Mouse (Mus musculus) megakaryocyte, embryonic 14.5 days (primary cell): Measurements from ENCODE around the gene Sema4d. TPM values are rescaled to one million over a fixed set of nuclear protein-coding genes. Genes with fewer than 3 reads are reported as not detected.
"Not testable (repeated sequence)": the region's sequence is repeated elsewhere in the genome, so short reads cannot be mapped to it uniquely, and the experiment has no call there.

ENCODE experiments used
- H3K27me3 ChIP-seq: replicated peaks from 2 replicates; pipeline ENCODE3; 2012; ENCODE audit warnings: inconsistent platforms
- H3K36me3 ChIP-seq: replicated peaks from 2 replicates; pipeline ENCODE3; 2012; ENCODE audit warnings: low read length, inconsistent platforms, mixed read lengths
- H3K4me1 ChIP-seq: 2 replicates; pipeline ENCODE4 v1.6.1; 2012; ENCODE audit warnings: inconsistent platforms
- H3K4me3 ChIP-seq: replicated peaks from 2 replicates; pipeline ENCODE3; 2012; ENCODE audit warnings: moderate library complexity, mild to moderate bottlenecking, inconsistent platforms
- H3K9me3 ChIP-seq: 2 replicates; pipeline ENCODE4 v1.6.1; 2012; ENCODE audit warnings: inconsistent platforms
- FLI1 ChIP-seq: IDR thresholded peaks from 2 replicates; pipeline ENCODE4 v1.6.1; 2012; ENCODE audit warnings: low read length, inconsistent platforms, mixed read lengths
- GATA1 ChIP-seq: IDR thresholded peaks from 3 replicates; pipeline ENCODE4 v1.6.1; 2012; ENCODE audit warnings: mixed read lengths, low read length, inconsistent platforms, borderline replicate concordance
- polyA plus RNA-seq: library from polyadenylated mRNA; stranded (reverse); fragments of >175 nt; gene quantifications from 2 replicates; pipeline ENCODE4 v1.2.3, GENCODE M21; 2012; ENCODE audit warnings: low replicate concordance; ENCODE audit not compliant: insufficient read depth

Gene Sema4d
- polyA plus RNA-seq, 1 experiment = 55.2 TPM

- TF ChIP-seq GATA1 = no peak
- no peaks in the 10 kb centered on the region for H3K27me3 ChIP-seq
- H3K9me3 ChIP-seq = no peaks in the 10 kb centered on the region
- peaks cover 45% of the 10 kb centered on the region for H3K4me1 ChIP-seq
- no peak overlapping the region for H3K4me3 ChIP-seq
- H3K36me3 ChIP-seq = peaks cover 96% of the 10 kb centered on the region
Observed at GRCm38 (mm10) chr13:51696481-51696880, 97.1 kb downstream of the Sema4d start.

- Histone ChIP-seq H3K27me3 (no peaks in the 10 kb centered on the region), H3K4me1 (peaks cover 64% of the 10 kb centered on the region), H3K4me3 (no peak overlapping the region), H3K9me3 (no peaks in the 10 kb centered on the region), H3K36me3 (peaks cover 95% of the 10 kb centered on the region)
- TF ChIP-seq GATA1 (no peak), FLI1 (no peak)
Observed at GRCm38 (mm10) chr13:51688688-51689087, 104.9 kb downstream of the Sema4d start.

GRCm38 (mm10) chr13:51686966-51687365, 106.6 kb downstream of the Sema4d start:
- H3K4me3 ChIP-seq = no peak overlapping the region
- H3K9me3 ChIP-seq = no peaks in the 10 kb centered on the region
- peaks cover 64% of the 10 kb centered on the region for H3K4me1 ChIP-seq
- no peaks in the 10 kb centered on the region for H3K27me3 ChIP-seq
- peaks cover 96% of the 10 kb centered on the region for H3K36me3 ChIP-seq
- TF ChIP-seq FLI1 (no peak), GATA1 (no peak)

- Histone ChIP-seq H3K27me3 (no peaks in the 10 kb centered on the region), H3K4me1 (peaks cover 61% of the 10 kb centered on the region), H3K9me3 (no peaks in the 10 kb centered on the region), H3K4me3 (no peak overlapping the region), H3K36me3 (peaks cover 98% of the 10 kb centered on the region)
- TF ChIP-seq FLI1 (no peak), GATA1 (no peak)
Observed at GRCm38 (mm10) chr13:51685290-51685966, 108.1 kb downstream of the Sema4d start.

GRCm38 (mm10) chr13:51681634-51682033, 111.9 kb downstream of the Sema4d start:
- Histone ChIP-seq H3K4me1 (peaks cover 66% of the 10 kb centered on the region), H3K27me3 (no peaks in the 10 kb centered on the region), H3K4me3 (no peak overlapping the region), H3K36me3 (peaks cover 99% of the 10 kb centered on the region), H3K9me3 (no peaks in the 10 kb centered on the region)
- TF ChIP-seq FLI1 (no peak), GATA1 (no peak)

- peaks cover 67% of the 10 kb centered on the region for H3K4me1 ChIP-seq
- no peaks in the 10 kb centered on the region for H3K27me3 ChIP-seq
- no peak for TF ChIP-seq GATA1
- no peak for TF ChIP-seq FLI1
- H3K36me3 ChIP-seq = peaks cover 100% of the 10 kb centered on the region
- H3K4me3 ChIP-seq = no peak overlapping the region
- H3K9me3 ChIP-seq = no peaks in the 10 kb centered on the region
Observed at GRCm38 (mm10) chr13:51681076-51681475, 112.5 kb downstream of the Sema4d start.

- TF ChIP-seq FLI1 = no peak
- TF ChIP-seq GATA1 = no peak
- Histone ChIP-seq H3K36me3 (peaks cover 100% of the 10 kb centered on the region), H3K4me3 (peak overlapping the region; percentile 6), H3K4me1 (peaks cover 53% of the 10 kb centered on the region), H3K9me3 (no peaks in the 10 kb centered on the region), H3K27me3 (no peaks in the 10 kb centered on the region)
Observed at GRCm38 (mm10) chr13:51679332-51679731, 114.2 kb downstream of the Sema4d start.

GRCm38 (mm10) chr13:51678687-51679086, 114.9 kb downstream of the Sema4d start:
- peaks cover 100% of the 10 kb centered on the region for H3K36me3 ChIP-seq
- H3K9me3 ChIP-seq = no peaks in the 10 kb centered on the region
- H3K27me3 ChIP-seq = no peaks in the 10 kb centered on the region
- peaks cover 51% of the 10 kb centered on the region for H3K4me1 ChIP-seq
- TF ChIP-seq FLI1 (no peak), GATA1 (no peak)
- no peak overlapping the region for H3K4me3 ChIP-seq

- peaks cover 100% of the 10 kb centered on the region for H3K36me3 ChIP-seq
- H3K4me3 ChIP-seq = no peak overlapping the region
- H3K9me3 ChIP-seq = no peaks in the 10 kb centered on the region
- H3K4me1 ChIP-seq = peaks cover 51% of the 10 kb centered on the region
- no peak for TF ChIP-seq GATA1
- TF ChIP-seq FLI1 = no peak
- H3K27me3 ChIP-seq = no peaks in the 10 kb centered on the region
Observed at GRCm38 (mm10) chr13:51677630-51678185, 115.8 kb downstream of the Sema4d start.

- H3K4me3 ChIP-seq = no peak overlapping the region
- peaks cover 94% of the 10 kb centered on the region for H3K36me3 ChIP-seq
- H3K27me3 ChIP-seq = no peaks in the 10 kb centered on the region
- peaks cover 51% of the 10 kb centered on the region for H3K4me1 ChIP-seq
- H3K9me3 ChIP-seq = no peaks in the 10 kb centered on the region
- TF ChIP-seq GATA1 (no peak), FLI1 (no peak)
Observed at GRCm38 (mm10) chr13:51677041-51677440, 116.5 kb downstream of the Sema4d start.

- H3K4me1 ChIP-seq = peaks cover 51% of the 10 kb centered on the region
- no peak for TF ChIP-seq GATA1
- no peak for TF ChIP-seq FLI1
- peaks cover 93% of the 10 kb centered on the region for H3K36me3 ChIP-seq
- H3K27me3 ChIP-seq = no peaks in the 10 kb centered on the region
- H3K9me3 ChIP-seq = no peaks in the 10 kb centered on the region
- no peak overlapping the region for H3K4me3 ChIP-seq
Observed at GRCm38 (mm10) chr13:51676641-51677040, 116.9 kb downstream of the Sema4d start.

- not testable (repeated sequence) for H3K9me3 ChIP-seq, H3K4me3 ChIP-seq, H3K27me3 ChIP-seq, H3K4me1 ChIP-seq
- peaks cover 86% of the 10 kb centered on the region for H3K36me3 ChIP-seq
Observed at GRCm38 (mm10) chr13:51668195-51668594, 125.4 kb downstream of the Sema4d start.
